Mouse (Mus musculus) megakaryocyte, embryonic 14.5 days (primary cell): ENCODE data around the gene 4921536K21Rik.

Experiments used
- FLI1 ChIP-seq: IDR thresholded peaks from 2 replicates; pipeline ENCODE4 v1.6.1; 2012; ENCODE audit warnings: low read length, inconsistent platforms, mixed read lengths
- GATA1 ChIP-seq: IDR thresholded peaks from 3 replicates; pipeline ENCODE4 v1.6.1; 2012; ENCODE audit warnings: mixed read lengths, low read length, inconsistent platforms, borderline replicate concordance

- TF ChIP-seq GATA1 (no peak), FLI1 (no peak)
These were observed 34.5 kb downstream of the 4921536K21Rik start for GRCm38 (mm10) chr11:3860361-3860760.
